Mouse (Mus musculus): ENCODE measurements around the gene Mindy4.

DNA sequence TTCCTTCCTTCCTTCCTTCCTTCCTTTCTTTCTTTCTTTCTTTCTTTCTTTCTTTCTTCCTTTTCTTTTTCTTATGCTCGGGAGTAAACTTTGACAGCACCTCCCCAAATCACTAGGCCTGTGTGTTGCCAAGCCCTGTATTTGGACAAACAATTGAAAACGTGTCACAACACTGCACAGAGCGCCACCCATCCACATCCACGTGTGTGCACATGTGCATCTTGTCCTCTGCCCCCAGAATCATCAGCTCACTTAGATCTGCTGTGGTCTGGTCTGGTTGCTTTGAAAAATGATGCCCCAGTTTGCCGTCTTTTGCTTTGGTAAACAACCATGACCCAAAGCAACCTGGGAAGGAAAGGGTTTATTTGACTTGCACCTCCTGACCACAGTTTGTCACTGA, 27.3 kb upstream of the Mindy4 start:
- no peak for TF ChIP-seq POLR2A (IDR thresholded peaks at IDR 0.05; ENCODE audit: extremely low read depth, insufficient read depth, low read length)
- no peak for TF ChIP-seq CTCF (IDR thresholded peaks at IDR 0.05; ENCODE audit: extremely low read depth, insufficient read depth, low read length)
